Mouse (Mus musculus) G1E (cell line): ENCODE results near the gene Ccl5.

Source experiments
- CTCF ChIP-seq: IDR thresholded peaks from 2 replicates; pipeline ENCODE4 v1.5.1; 2012; ENCODE audit warnings: low read depth, low read length, inconsistent platforms, mixed read lengths
- GATA1 ChIP-seq: IDR thresholded peaks from 2 replicates; pipeline ENCODE4 v1.6.1; 2012; ENCODE audit warnings: borderline replicate concordance, low read length, inconsistent platforms, mixed read lengths
- GATA2 ChIP-seq: IDR thresholded peaks from 2 replicates; pipeline ENCODE4 v1.6.1; 2012; ENCODE audit warnings: low read depth, low read length, inconsistent platforms, borderline replicate concordance
- POLR2AphosphoS5 ChIP-seq: IDR thresholded peaks from 2 replicates; pipeline ENCODE4 v1.6.1; 2012; ENCODE audit warnings: low read depth, low read length, inconsistent platforms; ENCODE audit not compliant: insufficient replicate concordance
- TAL1 ChIP-seq: conservative IDR thresholded peaks from 2 replicates; pipeline ENCODE4 v1.6.1; 2012; ENCODE audit warnings: low read depth, low read length, inconsistent platforms, mixed read lengths

GRCm38 (mm10) chr11:83557074-83557473, 26.8 kb upstream of the Ccl5 start:
- TF ChIP-seq CTCF, result no peak
- TF ChIP-seq GATA1, result no peak
- TF ChIP-seq GATA2, result no peak
- TF ChIP-seq POLR2AphosphoS5, result no peak
- no peak for TF ChIP-seq TAL1
